Mouse (Mus musculus): ENCODE results near the gene Cd209g. TPM values are rescaled to one million over a fixed set of nuclear protein-coding genes. Genes with fewer than 3 reads are reported as not detected.

Gene Cd209g
- 17.3 TPM for polyA plus RNA-seq (2014; fragmentation: Illumina TruSeq; extraction: RNeasy Lipid Tissue Mini Kit (QIAGEN cat#74804); ENCODE audit: low read depth, low replicate concordance)

DNA sequence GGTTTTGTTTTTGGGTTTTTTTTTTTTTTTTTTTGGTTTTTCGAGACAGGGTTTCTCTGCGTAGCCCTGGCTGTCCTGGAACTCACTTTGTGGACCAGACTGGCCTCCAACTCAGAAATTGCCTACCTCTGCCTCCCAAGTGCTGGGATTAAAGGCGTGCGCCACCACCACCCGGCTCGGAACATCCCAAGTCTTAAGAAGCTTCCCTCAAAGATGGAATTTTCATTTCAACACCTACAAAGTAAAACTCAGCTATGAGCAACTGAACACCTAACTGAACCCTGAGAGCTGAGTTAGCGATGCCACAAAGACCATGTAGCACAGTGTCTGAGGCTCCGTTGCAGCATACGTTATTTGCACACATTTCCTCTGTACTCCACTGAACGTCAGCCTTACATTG lies at the start of gene Cd209g:
Gene Cd209g (plus strand): TSS at position 301 of the 400 bp plus-strand sequence.

DNA sequence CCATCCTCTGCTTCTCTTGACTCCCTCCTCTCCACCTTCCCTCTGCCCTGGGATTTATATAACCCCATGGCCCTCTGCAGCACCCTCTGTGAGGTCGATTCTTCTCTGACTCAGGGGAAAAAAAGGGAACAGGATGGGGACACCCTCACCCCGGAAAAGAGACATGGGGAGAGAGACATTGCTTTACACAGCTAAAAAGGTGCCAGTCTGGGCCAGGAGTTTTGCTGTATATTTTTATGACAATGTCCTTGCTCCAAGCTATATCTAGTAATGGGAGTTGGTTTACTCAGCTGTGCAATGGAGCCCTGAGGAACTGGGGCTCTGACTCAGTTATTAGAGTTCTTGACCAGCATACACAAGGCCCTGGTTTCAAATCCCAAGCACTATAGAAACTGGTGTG lies 28.2 kb upstream of the Cd209g start, which contains the start of gene Cd209f:
Gene Cd209f (minus strand): TSS at position 101 of the 400 bp plus-strand sequence.

DNA sequence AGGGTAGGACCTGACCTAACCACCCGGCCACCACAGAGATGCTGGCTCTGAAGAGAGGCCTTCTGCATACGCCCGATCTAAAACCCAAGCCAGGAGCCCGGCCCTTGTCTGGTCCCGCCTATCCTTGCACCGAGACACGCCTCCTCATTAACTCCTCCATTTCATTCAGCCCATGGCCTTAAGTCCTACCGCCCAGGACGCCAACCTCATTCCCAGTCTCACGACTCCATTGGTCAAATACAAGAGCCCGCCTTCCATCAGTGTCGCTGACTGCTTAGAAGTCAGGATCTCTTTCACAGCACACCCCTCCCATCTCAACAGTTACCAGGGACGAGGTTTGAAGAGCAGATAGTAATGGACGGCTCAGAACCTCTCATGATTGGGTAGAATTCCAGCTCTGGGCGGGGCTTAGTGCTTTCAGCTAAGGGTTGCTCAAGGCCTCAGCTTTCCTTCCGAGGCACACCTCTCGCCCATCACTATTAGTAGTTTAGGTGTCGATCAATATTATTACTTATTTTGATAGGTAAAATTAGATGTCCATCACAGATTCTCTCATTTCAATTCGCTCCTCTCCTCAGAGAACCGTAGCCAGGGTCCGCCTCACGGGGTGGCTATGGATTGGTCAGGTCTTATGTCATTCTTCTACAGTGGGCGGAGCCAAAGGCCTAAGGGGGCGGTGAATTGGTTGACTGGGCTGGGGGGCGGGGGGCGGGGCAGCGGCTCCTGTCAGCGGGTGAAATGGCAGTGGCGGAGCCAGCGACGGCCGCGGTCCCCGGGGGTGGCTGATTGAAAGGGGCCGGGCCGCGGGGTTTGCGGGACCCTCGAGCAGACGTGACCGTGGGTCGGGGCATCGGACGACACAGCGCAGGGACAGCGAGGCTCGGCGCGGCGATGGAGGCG lies 32.2 kb downstream of the Cd209g start, which contains the start of gene Evi5l:
Gene Evi5l (plus strand): TSS at position 716 of the 900 bp plus-strand sequence.

Other genes starting within 250 kb of the Cd209g start
- gene Cd209b, start 207.3 kb upstream of the Cd209g start, polyA plus RNA-seq (2014; fragmentation: Illumina TruSeq; extraction: RNeasy Lipid Tissue Mini Kit (QIAGEN cat#74804); ENCODE audit: low read depth, low replicate concordance): 8.2 TPM
- gene Cd209c, start 179.4 kb upstream of the Cd209g start, polyA plus RNA-seq (2014; fragmentation: Illumina TruSeq; extraction: RNeasy Lipid Tissue Mini Kit (QIAGEN cat#74804); ENCODE audit: low read depth, low replicate concordance): 2.0 TPM
- gene Cd209f, start 28.3 kb upstream of the Cd209g start, polyA plus RNA-seq (2014; fragmentation: Illumina TruSeq; extraction: RNeasy Lipid Tissue Mini Kit (QIAGEN cat#74804); ENCODE audit: low read depth, low replicate concordance): 46.3 TPM
- gene Evi5l, start 32.5 kb downstream of the Cd209g start, polyA plus RNA-seq (2014; fragmentation: Illumina TruSeq; extraction: RNeasy Lipid Tissue Mini Kit (QIAGEN cat#74804); ENCODE audit: low read depth, low replicate concordance): 28.6 TPM
- gene Prr36, start 83.4 kb downstream of the Cd209g start, polyA plus RNA-seq (2014; fragmentation: Illumina TruSeq; extraction: RNeasy Lipid Tissue Mini Kit (QIAGEN cat#74804); ENCODE audit: low read depth, low replicate concordance): 0.19 TPM
- gene Lrrc8e, start 92.7 kb downstream of the Cd209g start, polyA plus RNA-seq (2014; fragmentation: Illumina TruSeq; extraction: RNeasy Lipid Tissue Mini Kit (QIAGEN cat#74804); ENCODE audit: low read depth, low replicate concordance): 5.9 TPM
- gene Map2k7, start 104.6 kb downstream of the Cd209g start, polyA plus RNA-seq (2014; fragmentation: Illumina TruSeq; extraction: RNeasy Lipid Tissue Mini Kit (QIAGEN cat#74804); ENCODE audit: low read depth, low replicate concordance): 47.0 TPM
- gene Gm49320, start 104.8 kb downstream of the Cd209g start, polyA plus RNA-seq (2014; fragmentation: Illumina TruSeq; extraction: RNeasy Lipid Tissue Mini Kit (QIAGEN cat#74804); ENCODE audit: low read depth, low replicate concordance): 2.6 TPM
- gene Tgfbr3l, start 114.1 kb downstream of the Cd209g start, polyA plus RNA-seq (2014; fragmentation: Illumina TruSeq; extraction: RNeasy Lipid Tissue Mini Kit (QIAGEN cat#74804); ENCODE audit: low read depth, low replicate concordance): 12.5 TPM
- gene Snapc2, start 119.0 kb downstream of the Cd209g start, polyA plus RNA-seq (2014; fragmentation: Illumina TruSeq; extraction: RNeasy Lipid Tissue Mini Kit (QIAGEN cat#74804); ENCODE audit: low read depth, low replicate concordance): 31.7 TPM
- gene Ctxn1, start 125.2 kb downstream of the Cd209g start, polyA plus RNA-seq (2014; fragmentation: Illumina TruSeq; extraction: RNeasy Lipid Tissue Mini Kit (QIAGEN cat#74804); ENCODE audit: low read depth, low replicate concordance): 21.8 TPM
- gene Timm44, start 141.8 kb downstream of the Cd209g start, polyA plus RNA-seq (2014; fragmentation: Illumina TruSeq; extraction: RNeasy Lipid Tissue Mini Kit (QIAGEN cat#74804); ENCODE audit: low read depth, low replicate concordance): 50.4 TPM
- gene Ccl25, start 191.1 kb downstream of the Cd209g start, polyA plus RNA-seq (2014; fragmentation: Illumina TruSeq; extraction: RNeasy Lipid Tissue Mini Kit (QIAGEN cat#74804); ENCODE audit: low read depth, low replicate concordance): 11.1 TPM
- 31.8 TPM for gene Elavl1, start 191.3 kb downstream of the Cd209g start, polyA plus RNA-seq (2014; fragmentation: Illumina TruSeq; extraction: RNeasy Lipid Tissue Mini Kit (QIAGEN cat#74804); ENCODE audit: low read depth, low replicate concordance)

Measured in adipose tissue, adult 10 weeks (tissue).